25 mouse cellular contexts compared by ENCODE assay signal in genomic region chr13:15446004-15446403, GRCm38 (mm10). TPM values are rescaled to one million over a fixed set of nuclear protein-coding genes. Genes with fewer than 3 reads are reported as not detected.
"Had no signal": no experiment of that assay in that cellular context is flagged by ENCODE, and none has a peak within 500 bp of the region (broad histone marks: within the 10 kb centered on the region; RNA-seq: fewer than 3 reads in every experiment).

No protein-coding gene starts in this region.

- H3K27ac ChIP-seq: kidney, postnatal 0 days; left cerebral cortex, adult 2 months; limb, embryonic 15.5 days; liver, embryonic 14.5 days; macrophage; midbrain, embryonic 12.5 days; neural tube, embryonic 13.5 days; stomach, embryonic 15.5 days had no signal

- H3K9me3 ChIP-seq: limb, embryonic 15.5 days; midbrain, embryonic 12.5 days; neural tube, embryonic 13.5 days; stomach, embryonic 15.5 days had no signal

- H3K4me1 ChIP-seq: midbrain, embryonic 12.5 days; neural tube, embryonic 13.5 days; stomach, embryonic 15.5 days had no signal

- DNase-seq: kidney, adult 18-20 months; kidney, adult 9 months; kidney, postnatal 25 days; layer of hippocampus, postnatal 36 days; liver, postnatal 0 days; retina, postnatal 1 day; right cerebral cortex, postnatal 25 days; spleen, adult 18-20 months; thymus, postnatal 36 days had no signal

- ATAC-seq: liver, postnatal 0 days; lung, postnatal 0 days; midbrain, embryonic 16.5 days had no signal

- H3K27me3 ChIP-seq: limb, embryonic 15.5 days; midbrain, embryonic 12.5 days; neural tube, embryonic 13.5 days; stomach, embryonic 15.5 days had no signal

- H3K36me3 ChIP-seq: limb, embryonic 15.5 days; midbrain, embryonic 12.5 days; neural tube, embryonic 13.5 days; stomach, embryonic 15.5 days had no signal

- H3K4me3 ChIP-seq: left cerebral cortex, adult 2 months; limb, embryonic 15.5 days; midbrain, embryonic 12.5 days; myocyte; neural tube, embryonic 13.5 days; stomach, embryonic 15.5 days had no signal

- H3K4me2 ChIP-seq: limb, embryonic 15.5 days; liver, embryonic 11.5 days; lung, embryonic 14.5 days; midbrain, embryonic 12.5 days; neural tube, embryonic 13.5 days; stomach, embryonic 15.5 days had no signal

- H3K9ac ChIP-seq: limb, embryonic 15.5 days; liver, embryonic 14.5 days; liver, postnatal 0 days; lung, embryonic 14.5 days; midbrain, embryonic 12.5 days; neural tube, embryonic 13.5 days; stomach, embryonic 15.5 days had no signal

RNA-seq across cellular contexts. Expression of gene Gli3, which starts 17.0 kb away (rescaled TPM):
- total RNA-seq: megakaryocyte, adult 5-6 weeks; monocyte, adult 5-6 weeks; neutrophil, adult 5-6 weeks had no signal
- polyA plus RNA-seq: macrophage had no signal
